Mouse (Mus musculus): ENCODE results near the gene Btg2.

Btg2 gene

DNA sequence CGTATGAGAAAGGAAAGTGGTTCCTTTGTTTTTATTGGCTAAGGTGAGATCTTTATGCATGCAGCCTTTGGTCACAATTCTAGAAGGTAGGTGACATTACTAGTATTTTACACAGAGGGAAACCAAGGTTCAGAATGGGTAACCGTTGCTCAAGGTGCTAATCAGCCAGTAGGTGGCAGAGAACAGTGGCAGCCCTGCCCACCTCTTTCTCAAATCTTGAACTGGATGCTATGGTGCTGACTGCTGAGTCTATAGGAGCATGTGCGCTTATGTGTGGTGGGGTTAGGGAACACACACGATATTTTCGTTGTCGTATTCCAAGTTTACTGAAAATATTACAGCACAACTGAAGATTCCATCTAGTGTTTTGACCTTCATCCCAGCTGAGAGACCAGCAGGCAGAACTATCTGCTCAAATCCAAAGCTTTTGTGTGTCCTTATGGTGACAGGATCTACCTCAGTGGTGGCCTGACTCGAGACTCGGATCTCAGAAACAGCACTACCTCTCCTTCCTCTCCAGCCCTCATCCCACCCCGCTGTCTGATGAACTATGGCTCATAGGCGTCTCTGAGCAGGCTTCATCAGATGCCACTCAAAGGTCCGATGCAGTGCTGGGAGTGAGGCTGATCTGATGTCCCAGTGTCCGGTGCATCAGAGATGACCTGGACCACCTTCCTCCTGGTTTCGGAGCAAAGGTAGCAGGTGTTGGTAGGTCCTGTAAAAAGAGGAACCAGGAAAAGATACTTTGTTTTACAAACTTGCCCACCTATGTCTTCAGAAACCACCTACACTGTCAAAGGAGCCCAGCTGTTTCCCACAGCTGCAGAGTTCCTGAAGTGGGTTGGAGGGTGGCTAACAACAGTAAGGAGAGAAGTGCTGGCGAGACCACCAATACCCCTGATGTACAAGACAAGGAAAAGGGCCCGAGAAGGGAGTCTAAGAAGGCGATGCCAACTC, 18.9 kb downstream of the Btg2 start:
- no peak for DNase-seq (ENCODE audit: low spot score)

GRCm38 (mm10) chr1:134058870-134059269, 20.1 kb downstream of the Btg2 start:
- DNase-seq (ENCODE audit: low spot score): no peak

DNA sequence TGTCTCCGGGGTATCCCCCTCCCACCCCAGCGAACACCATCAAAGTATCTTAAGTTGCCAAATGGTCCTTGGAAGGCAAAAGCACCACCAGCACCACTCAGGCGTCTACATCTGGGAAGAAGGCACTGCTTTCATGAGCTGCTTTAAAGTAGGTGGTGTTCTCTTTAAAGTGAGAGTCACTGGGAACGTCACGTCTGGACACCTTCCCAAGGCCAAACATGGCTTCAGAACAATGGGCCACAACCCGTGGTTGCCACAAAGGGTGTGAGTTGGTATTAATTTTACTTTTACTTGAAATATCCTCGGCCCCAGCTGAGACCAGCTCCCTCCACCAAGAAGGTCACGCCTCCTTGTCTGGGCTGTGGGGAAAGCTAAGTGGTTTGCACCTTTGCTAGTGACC, 21.2 kb downstream of the Btg2 start:
- no peak for DNase-seq (ENCODE audit: low spot score)

DNA sequence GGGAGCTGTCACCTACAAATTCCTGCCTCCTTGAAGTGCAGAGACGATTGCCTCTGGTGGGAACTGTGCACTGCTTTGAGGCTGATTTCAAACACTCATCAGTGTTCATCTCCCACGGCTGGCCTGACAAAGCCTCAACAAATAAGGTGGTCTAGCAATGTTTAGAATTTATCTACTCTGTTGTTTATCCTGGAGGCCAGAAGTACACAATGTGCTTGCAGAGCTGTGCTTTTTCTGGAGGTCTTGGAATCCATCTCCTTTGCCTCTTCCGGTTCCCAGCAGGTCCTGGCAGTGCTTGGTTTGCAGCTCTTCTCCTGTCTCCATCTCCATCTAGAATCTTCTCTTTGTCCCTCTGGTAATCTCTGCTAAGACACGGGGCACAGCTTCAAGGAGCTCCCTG, 22.6 kb downstream of the Btg2 start:
- no peak for DNase-seq (ENCODE audit: low spot score)

DNA sequence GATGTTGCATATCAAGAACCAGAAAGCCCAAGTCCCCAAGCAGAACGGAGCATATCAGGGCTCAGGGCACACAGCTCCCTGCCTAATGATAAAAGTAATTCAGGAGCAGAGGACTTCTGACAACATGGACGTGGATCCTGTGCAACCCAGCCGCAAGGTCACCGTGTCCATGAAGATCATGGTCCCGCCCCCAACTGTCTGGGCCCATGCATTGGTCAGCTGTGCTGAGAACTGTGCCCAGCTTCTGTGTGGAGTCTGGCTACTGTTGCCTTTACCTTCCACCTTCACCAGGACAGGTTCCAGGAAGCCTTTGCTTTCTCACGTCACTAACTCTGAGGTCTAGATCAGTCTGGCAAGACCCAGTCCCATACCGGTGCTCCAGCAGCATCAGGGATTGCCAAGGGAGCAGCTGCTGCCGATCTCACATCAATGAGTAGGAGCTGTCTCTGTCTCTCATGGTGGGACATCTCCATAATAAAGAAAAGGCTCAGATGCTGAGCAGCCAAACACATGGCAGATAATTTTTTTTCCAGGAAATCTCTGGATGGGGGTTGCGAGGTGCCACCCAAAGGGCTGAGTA, 23.2 kb downstream of the Btg2 start:
- no peak for DNase-seq (ENCODE audit: low spot score)

DNA sequence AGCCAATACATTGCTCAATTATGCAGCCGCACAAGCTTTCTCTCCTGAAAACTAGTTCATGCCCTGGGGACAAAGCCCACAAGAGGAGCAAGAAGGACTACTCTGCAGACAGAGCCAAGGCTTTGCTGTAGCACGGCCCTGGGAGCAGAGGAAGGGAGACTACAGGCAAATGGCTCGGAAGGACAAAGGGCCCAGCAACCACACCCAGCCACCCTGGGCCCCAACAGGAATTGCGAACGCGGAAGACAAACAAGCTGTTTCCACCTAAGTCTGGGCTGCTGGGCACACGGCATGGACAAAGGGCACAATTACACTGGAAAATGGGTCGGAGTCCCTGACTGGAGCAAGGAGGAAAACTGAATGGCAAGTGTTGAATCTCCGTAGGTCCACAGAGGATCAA, 23.9 kb downstream of the Btg2 start:
- no peak for DNase-seq (ENCODE audit: low spot score)

GRCm38 (mm10) chr1:134053207-134053606, 25.7 kb downstream of the Btg2 start:
- peak; percentile 81 for DNase-seq (ENCODE audit: low spot score)

- no peak for DNase-seq (ENCODE audit: low spot score)
These were observed 29.4 kb downstream of the Btg2 start for GRCm38 (mm10) chr1:134049542-134049941.

- peak; percentile 66 for DNase-seq (ENCODE audit: low spot score)
These were observed 30.2 kb downstream of the Btg2 start for GRCm38 (mm10) chr1:134048759-134049158.

DNA sequence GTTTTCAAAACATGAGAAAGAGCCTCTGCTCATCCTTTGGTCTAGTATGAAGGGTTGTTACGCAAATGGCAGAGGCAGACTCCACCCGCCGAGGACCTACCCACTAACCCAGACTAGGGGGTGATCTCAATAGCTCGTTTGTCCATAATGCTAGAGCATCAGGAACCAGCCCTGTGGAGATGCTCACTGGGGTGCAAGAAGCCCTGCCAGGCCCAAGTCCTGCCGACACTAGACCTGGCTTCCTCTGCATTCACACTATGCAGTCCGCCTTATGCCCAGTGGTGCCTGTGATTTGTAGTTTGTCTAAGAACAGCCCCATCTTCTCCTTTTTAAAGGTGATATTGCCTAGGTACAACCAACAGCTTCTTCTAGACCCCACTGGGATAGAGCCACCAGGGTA, 31.5 kb downstream of the Btg2 start:
- no peak for DNase-seq (ENCODE audit: low spot score)

DNA sequence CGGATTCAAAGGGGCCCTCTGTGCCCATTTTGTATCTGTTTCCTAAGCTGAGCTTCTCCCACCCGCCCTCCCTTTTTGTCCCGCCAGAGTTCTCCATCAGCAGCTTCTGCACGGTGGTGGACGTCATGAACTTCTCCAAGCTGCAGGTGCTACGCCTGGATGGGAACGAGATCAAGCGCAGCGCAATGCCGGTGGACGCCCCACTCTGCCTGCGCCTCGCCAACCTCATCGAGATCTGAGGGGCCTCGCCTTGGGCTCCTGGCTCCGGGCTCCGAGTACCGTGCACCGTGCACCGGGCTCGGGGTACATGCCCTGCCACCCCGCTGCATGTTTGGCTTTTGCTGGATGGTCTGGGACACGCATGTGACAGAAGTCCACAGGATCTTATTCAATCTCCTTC, 32.5 kb downstream of the Btg2 start:
- DNase-seq (ENCODE audit: low spot score): no peak

DNA sequence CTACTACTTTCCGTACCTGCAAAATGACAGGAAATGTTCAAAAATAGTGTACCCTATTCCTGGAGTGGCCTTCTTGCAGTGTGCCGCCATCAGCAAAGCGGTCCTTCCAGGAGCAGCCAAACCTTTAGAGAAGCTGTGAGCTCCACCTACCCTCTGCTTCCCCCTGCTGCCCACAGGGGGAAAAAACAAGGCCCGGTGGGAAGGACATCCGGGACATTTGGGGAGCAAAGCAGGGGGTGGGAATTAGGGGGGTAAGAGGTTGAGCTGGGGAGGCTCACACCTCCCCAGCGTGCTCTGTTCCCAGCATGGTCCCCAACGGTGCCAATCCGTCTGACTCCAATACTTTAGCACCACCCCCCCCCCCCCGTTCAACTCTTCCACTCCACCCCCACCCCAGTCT, 32.9 kb downstream of the Btg2 start:
- peak; percentile 71 for DNase-seq (ENCODE audit: low spot score)

DNA sequence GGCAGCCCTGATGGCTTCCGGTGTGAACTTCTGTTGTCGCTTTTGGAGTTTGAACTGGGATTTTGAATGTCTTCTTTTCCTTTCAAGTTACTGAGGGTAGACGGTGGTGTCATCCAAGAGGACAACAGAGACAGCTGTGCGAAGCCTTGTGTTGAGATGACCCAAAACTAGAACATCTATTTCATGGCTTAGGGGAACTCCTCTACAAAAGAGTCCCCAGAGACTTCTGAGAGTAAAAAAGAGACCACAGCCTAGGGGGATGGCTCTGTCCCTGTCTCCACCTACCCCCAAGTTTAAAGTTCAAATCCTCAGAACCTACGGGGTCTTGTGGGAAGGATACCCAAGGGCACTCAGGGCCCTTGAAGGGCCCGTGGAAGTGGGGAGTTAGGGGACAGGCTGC, 34.1 kb downstream of the Btg2 start:
- no peak for DNase-seq (ENCODE audit: low spot score)

GRCm38 (mm10) chr1:134042341-134042740, 36.6 kb downstream of the Btg2 start:
- DNase-seq (ENCODE audit: low spot score): no peak

GRCm38 (mm10) chr1:134041900-134042299, 37.0 kb downstream of the Btg2 start:
- no peak for DNase-seq (ENCODE audit: low spot score)

- no peak for DNase-seq (ENCODE audit: low spot score)
These were observed 39.6 kb downstream of the Btg2 start for GRCm38 (mm10) chr1:134039361-134039760.

GRCm38 (mm10) chr1:134038336-134038735, 40.6 kb downstream of the Btg2 start:
- no peak for DNase-seq (ENCODE audit: low spot score)

- no peak for DNase-seq (ENCODE audit: low spot score)
These were observed 41.7 kb downstream of the Btg2 start, which contains the start of gene Fmod for GRCm38 (mm10) chr1:134037172-134037571. TSS of gene Fmod (plus strand) at chr1:134037254.

- no peak for DNase-seq (ENCODE audit: low spot score)
These were observed 42.4 kb downstream of the Btg2 start for GRCm38 (mm10) chr1:134036492-134036891.

DNA sequence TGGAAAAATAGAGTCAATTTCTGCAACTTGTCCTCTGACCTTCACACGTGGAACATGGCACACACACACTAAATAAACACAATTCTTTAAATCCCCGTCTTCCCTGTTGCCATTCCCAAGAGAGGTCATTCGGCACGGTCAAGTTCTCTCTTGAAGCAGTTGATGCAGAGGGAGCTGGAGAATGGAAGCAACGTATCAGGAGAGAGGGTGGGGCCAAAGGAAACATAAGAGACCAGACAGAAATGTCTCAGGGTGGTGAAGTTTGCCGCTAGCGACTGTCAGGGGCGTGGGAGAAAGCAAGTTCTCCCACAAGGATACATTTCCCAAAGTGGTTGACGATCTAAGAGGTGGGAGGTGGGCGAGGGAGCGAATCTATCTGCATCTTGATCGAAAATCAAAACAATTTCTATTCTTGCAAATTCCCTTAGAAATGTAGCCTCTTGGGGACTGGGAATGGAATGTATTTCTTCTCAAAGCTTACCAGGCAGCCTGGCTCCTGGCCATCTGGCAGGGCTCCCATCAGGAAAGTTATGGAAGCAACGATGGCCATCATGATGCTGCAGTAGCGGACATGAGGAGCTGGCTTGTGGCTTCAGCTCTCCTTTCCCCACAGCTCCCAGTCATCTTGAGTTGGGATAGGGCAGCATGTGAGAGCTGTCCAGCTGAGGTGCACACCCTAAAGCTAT, 50.6 kb downstream of the Btg2 start:
- no peak for DNase-seq (ENCODE audit: low spot score)

GRCm38 (mm10) chr1:134026741-134027140, 52.2 kb downstream of the Btg2 start:
- DNase-seq (ENCODE audit: low spot score): no peak

- DNase-seq (ENCODE audit: low spot score): no peak
These were observed 52.9 kb downstream of the Btg2 start for GRCm38 (mm10) chr1:134025975-134026374.

Measured in urinary bladder, postnatal 25 days (tissue).